8 mouse cellular contexts compared by ENCODE assay signal in genomic region chr4:63181556-63181955, GRCm38 (mm10). TPM values are rescaled to one million over a fixed set of nuclear protein-coding genes. Genes with fewer than 3 reads are reported as not detected.
A peak's percentile ranks its signal among the peaks of the same experiment; 100 is the strongest.
DNase-seq lines count a peak whose midpoint lies in the region; ATAC-seq and TF ChIP-seq lines count a peak whose summit lies in the region.

No protein-coding gene starts in this region.

- no peak for TF ChIP-seq POLR2A in embryonic fibroblast, embryonic 13.5 days (IDR thresholded peaks at IDR 0.05; ENCODE audit: low read depth, low read length)
- TF ChIP-seq POLR2A in lung, adult 2 months (IDR thresholded peaks at IDR 0.05; ENCODE audit: borderline replicate concordance, extremely low read depth, low read depth, low read length), result no peak

- H3K4me3 ChIP-seq in embryonic fibroblast, embryonic 13.5 days (ENCODE audit: insufficient read depth, low read length), result no peak overlapping the region
- no peak overlapping the region for H3K4me3 ChIP-seq in layer of hippocampus, adult 2 months
- H3K4me3 ChIP-seq in lung, adult 2 months (replicated peaks; ENCODE audit: extremely low read depth, low read depth, low read length), result no peak overlapping the region

- WGBS in lung, adult 2 months, result 6% methylated on average over 5 of the region's 5 CpGs

- ATAC-seq in hematopoietic stem cell, adult 5-6 weeks (replicated peaks in 1 of 2; ENCODE audit: insufficient read depth in 1 of 2, low FRiP score in 2 of 2, low TSS enrichment in 1 of 2, low read depth in 1 of 2, poor library complexity in 2 of 2, severe bottlenecking in 2 of 2), result peak; percentile 84 to 86
- ATAC-seq in activated CD4-positive, CD25-positive, alpha-beta regulatory T cell, adult 4 months, result no peak

- peak; percentile 60 to 61 for DNase-seq in B cell, adult 2 months
- peak; percentile 66 to 75 for DNase-seq in adrenal gland, postnatal 36 days
- DNase-seq in layer of hippocampus, adult 2 months (ENCODE audit: low spot score in 2 of 2), result peak; percentile 48 to 64
- peak; percentile 39 for DNase-seq in lung, adult 2 months
- DNase-seq in ovary, postnatal 36 days (ENCODE audit: low spot score), result peak; percentile 69

- TF ChIP-seq CTCF in embryonic fibroblast, embryonic 13.5 days (IDR thresholded peaks at IDR 0.05; ENCODE audit: borderline replicate concordance, insufficient read depth, low read length), result peak; percentile 97
- TF ChIP-seq CTCF in layer of hippocampus, adult 2 months (conservative IDR thresholded peaks at IDR 0.05), result peak; percentile 90
- peak; percentile 73 for TF ChIP-seq CTCF in lung, adult 2 months (IDR thresholded peaks at IDR 0.05; ENCODE audit: insufficient read depth, low read length)

- H3K27ac ChIP-seq in embryonic fibroblast, embryonic 13.5 days (ENCODE audit: insufficient read depth, low read length), result no peak overlapping the region
- H3K27ac ChIP-seq in layer of hippocampus, adult 2 months, result no peak overlapping the region

- H3K4me1 ChIP-seq in embryonic fibroblast, embryonic 13.5 days (ENCODE audit: control insufficient read depth, insufficient read depth, low read length), result no peaks in the 10 kb centered on the region
- H3K4me1 ChIP-seq in lung, adult 2 months (ENCODE audit: control insufficient read depth, insufficient read depth, low read length), result no peaks in the 10 kb centered on the region

RNA-seq across cellular contexts. Expression of gene Kif12, which starts 9.6 kb away (rescaled TPM):
- not detected for total RNA-seq in adrenal gland, postnatal 36 days (2021)
- polyA plus RNA-seq in embryonic fibroblast, embryonic 13.5 days (2011; ENCODE audit: insufficient read length, low read depth, missing spikeins), result not detected in 2 replicates
- total RNA-seq in hematopoietic stem cell, adult 5-6 weeks (2017), result not detected in 2 replicates
- not detected for total RNA-seq in layer of hippocampus, adult 2 months (2021)
- polyA plus RNA-seq in lung, adult 2 months (2012; rRNA removed), result 0.11 TPM in 1 of 2 replicates, not detected in the other
- not detected for polyA plus RNA-seq in activated CD4-positive, CD25-positive, alpha-beta regulatory T cell, adult 4 months (2017; shearing (Covaris generic))

RNA-seq across cellular contexts. Expression of gene Ambp, which starts 27.0 kb away (rescaled TPM):
- total RNA-seq in adrenal gland, postnatal 36 days (2021), result 1 to 10 TPM in 1 of 2 experiments, not detected in 1; 1.2 TPM
- not detected in 2 replicates for polyA plus RNA-seq in embryonic fibroblast, embryonic 13.5 days (2011; ENCODE audit: insufficient read length, low read depth, missing spikeins)
- total RNA-seq in hematopoietic stem cell, adult 5-6 weeks (2017), result not detected in 2 replicates
- total RNA-seq in layer of hippocampus, adult 2 months (2021), result not detected
- polyA plus RNA-seq in lung, adult 2 months (2012; rRNA removed), result 0.26 and 1.4 TPM in 2 replicates
- not detected for polyA plus RNA-seq in activated CD4-positive, CD25-positive, alpha-beta regulatory T cell, adult 4 months (2017; shearing (Covaris generic))

RNA-seq across cellular contexts. Expression of gene Col27a1, which starts 32.2 kb away (rescaled TPM):
- 1 to 10 TPM; 6.1 to 8.3 TPM for total RNA-seq in adrenal gland, postnatal 36 days (2021)
- 11.8 and 18.2 TPM in 2 replicates for polyA plus RNA-seq in embryonic fibroblast, embryonic 13.5 days (2011; ENCODE audit: insufficient read length, low read depth, missing spikeins)
- total RNA-seq in hematopoietic stem cell, adult 5-6 weeks (2017), result not detected in 2 replicates
- total RNA-seq in layer of hippocampus, adult 2 months (2021), result 1 to 10 TPM; 4.1 to 5.1 TPM
- 11.2 and 11.5 TPM in 2 replicates for polyA plus RNA-seq in lung, adult 2 months (2012; rRNA removed)
- polyA plus RNA-seq in activated CD4-positive, CD25-positive, alpha-beta regulatory T cell, adult 4 months (2017; shearing (Covaris generic)), result under 1 TPM; 0.45 to 0.60 TPM
